Mouse (Mus musculus) neutrophil, adult 65 days (primary cell): ENCODE results near the gene Spef1. TPM values are rescaled to one million over a fixed set of nuclear protein-coding genes. Genes with fewer than 3 reads are reported as not detected.

Experiments used
- total RNA-seq: library from RNA; stranded (reverse); gene quantifications from 2 replicates; pipeline ENCODE4 v1.2.4, GENCODE M21; 2023

Spef1 gene
- 0.92 and 1.5 TPM in 2 replicates for total RNA-seq

GRCm38 (mm10) chr2:131186771-131187601, at the start of gene Spef1, which contains the start of gene Cdc25b:
Spef1 (minus strand) TSS chr2:131187282.
Cdc25b (plus strand) TSS chr2:131186949.

GRCm38 (mm10) chr2:131233307-131234126, 46.4 kb upstream of the Spef1 start, which contains the start of gene Mavs:
Mavs (plus strand) TSS chr2:131234063.

GRCm38 (mm10) chr2:131206778-131207177, 19.7 kb upstream of the Spef1 start, which contains the start of gene Ap5s1:
Ap5s1 (plus strand) TSS chr2:131207078.

GRCm38 (mm10) chr2:131179990-131180587, 7.0 kb downstream of the Spef1 start, which contains the start of gene Cenpb:
Cenpb (minus strand) TSS chr2:131180067.

GRCm38 (mm10) chr2:131159938-131160581, 27.0 kb downstream of the Spef1 start, which contains the start of gene 1700037H04Rik:
1700037H04Rik (minus strand) TSS chr2:131160081.

GRCm38 (mm10) chr2:131132930-131133547, 54.0 kb downstream of the Spef1 start, which contains the start of gene Gm11037:
Gm11037 (plus strand) TSS chr2:131133497.

GRCm38 (mm10) chr2:131127161-131127730, 59.8 kb downstream of the Spef1 start, which contains the start of gene Hspa12b:
Hspa12b (plus strand) TSS chr2:131127280.

Other genes starting within 250 kb of the Spef1 start
- not detected in 2 replicates for gene Gfra4, start 144.2 kb downstream of the Spef1 start, total RNA-seq
- 0.57 and 0.85 TPM in 2 replicates for gene Adam33, start 123.5 kb downstream of the Spef1 start, total RNA-seq
- 0.57 and 2.0 TPM in 2 replicates for gene Siglec1, start 100.5 kb downstream of the Spef1 start, total RNA-seq
- gene Hspa12b, start 60.0 kb downstream of the Spef1 start, total RNA-seq = 0.28 TPM in 1 of 2 replicates, not detected in the other
- not detected in 2 replicates for gene Gm11037, start 53.8 kb downstream of the Spef1 start, total RNA-seq
- 36.9 and 39.8 TPM in 2 replicates for gene 1700037H04Rik, start 27.2 kb downstream of the Spef1 start, total RNA-seq
- gene Cenpb, start 7.2 kb downstream of the Spef1 start, total RNA-seq = 19.5 and 20.7 TPM in 2 replicates
- 49.5 and 53.3 TPM in 2 replicates for gene Cdc25b, start 333 bp downstream of the Spef1 start, total RNA-seq
- 26.4 and 37.5 TPM in 2 replicates for gene Ap5s1, start 19.8 kb upstream of the Spef1 start, total RNA-seq
- 6.1 and 6.3 TPM in 2 replicates for gene Mavs, start 46.8 kb upstream of the Spef1 start, total RNA-seq
- gene Pank2, start 75.2 kb upstream of the Spef1 start, total RNA-seq = 24.9 and 40.2 TPM in 2 replicates
- gene Rnf24, start 165.6 kb upstream of the Spef1 start, total RNA-seq = 25.4 and 33.4 TPM in 2 replicates